Comparison of ENCODE assay signal across 10 mouse cellular contexts in genomic region chr10:84401907-84402371, GRCm38 (mm10). TPM values are rescaled to one million over a fixed set of nuclear protein-coding genes. Genes with fewer than 3 reads are reported as not detected.
DNase-seq lines count a peak whose midpoint lies in the region; ATAC-seq and TF ChIP-seq lines count a peak whose summit lies in the region.
"Had no signal": no experiment of that assay in that cellular context is flagged by ENCODE, and none has a peak within 500 bp of the region (broad histone marks: within the 10 kb centered on the region; RNA-seq: fewer than 3 reads in every experiment).

No protein-coding gene starts in this region.

- peak; percentile 57; the same call in 1 of the 2 replicates for ATAC-seq in kidney, embryonic 16.5 days (ENCODE audit: low FRiP score, low TSS enrichment)
- ATAC-seq in heart, embryonic 14.5 days (ENCODE audit: insufficient number of reproducible peaks, insufficient read depth, low FRiP score, low read depth) = peak; percentile 27

- no peak overlapping the region for H3K4me2 ChIP-seq in kidney, embryonic 16.5 days (replicated peaks; ENCODE audit: low read depth, low read length)
- H3K4me2 ChIP-seq in heart, embryonic 14.5 days (ENCODE audit: low read length) = no peak overlapping the region

- 28% methylated on average over 6 of the region's 7 CpGs for WGBS in kidney, embryonic 16.5 days
- 22% methylated on average over 7 of the region's 7 CpGs for WGBS in heart, embryonic 14.5 days
- WGBS in cerebellum, adult 2 months = 11% methylated on average over 7 of the region's 7 CpGs

- DNase-seq in kidney, postnatal 14 days = no peak
- DNase-seq in lung, postnatal 36 days = peak; percentile 67
- DNase-seq in testis, postnatal 14 days (ENCODE audit: low spot score) = no peak
- no peak for DNase-seq in cerebellum, adult 2 months
- DNase-seq in gastrocnemius, postnatal 4 days (ENCODE audit: low spot score in 2 of 2) = no peak

- no peak for TF ChIP-seq CTCF in bone marrow macrophage, adult 2 months (IDR thresholded peaks at IDR 0.05; ENCODE audit: low read depth, low read length)
- no peak for TF ChIP-seq CTCF in cerebellum, adult 2 months (IDR thresholded peaks at IDR 0.05; ENCODE audit: borderline replicate concordance, insufficient read depth, low read depth, low read length)

- H3K9me3 ChIP-seq in kidney, embryonic 16.5 days (ENCODE audit: low read length) = no peaks in the 10 kb centered on the region; the same call in 1 of the 2 replicates
- no peaks in the 10 kb centered on the region for H3K9me3 ChIP-seq in heart, embryonic 14.5 days (ENCODE audit: control insufficient read depth, low read length)

- H3K4me3 ChIP-seq in kidney, embryonic 16.5 days (ENCODE audit: low read length) = no peak overlapping the region
- H3K4me3 ChIP-seq in bone marrow macrophage, adult 2 months (ENCODE audit: insufficient read depth, low read length) = peak overlapping the region; percentile 2; the same call in 1 of the 2 replicates
- no peak overlapping the region for H3K4me3 ChIP-seq in heart, embryonic 14.5 days (ENCODE audit: control insufficient read depth in 1 of 2, insufficient read depth in 1 of 2, low read depth in 1 of 2, low read length in 2 of 2)
- no peak overlapping the region for H3K4me3 ChIP-seq in cerebellum, adult 2 months (replicated peaks; ENCODE audit: insufficient read depth, low read depth, low read length)
- H3K4me3 ChIP-seq: myocyte had no signal

- peaks cover 23% of the 10 kb centered on the region for H3K4me1 ChIP-seq in kidney, embryonic 16.5 days (ENCODE audit: insufficient read depth, low read length)
- H3K4me1 ChIP-seq in bone marrow macrophage, adult 2 months (ENCODE audit: control insufficient read depth, insufficient read depth, low read length) = peaks cover 47% of the 10 kb centered on the region
- peaks cover 17 to 39% of the 10 kb centered on the region in 2 experiments for H3K4me1 ChIP-seq in heart, embryonic 14.5 days (ENCODE audit: control insufficient read depth in 2 of 2, insufficient read depth in 2 of 2, low read length in 2 of 2)
- H3K4me1 ChIP-seq in cerebellum, adult 2 months (ENCODE audit: control insufficient read depth, insufficient read depth, low read length) = peaks cover 26% of the 10 kb centered on the region

- no peak for TF ChIP-seq POLR2A in bone marrow macrophage, adult 2 months (IDR thresholded peaks at IDR 0.05; ENCODE audit: borderline replicate concordance, low read depth, low read length)
- TF ChIP-seq POLR2A in cerebellum, adult 2 months (IDR thresholded peaks at IDR 0.05; ENCODE audit: borderline replicate concordance, insufficient read depth, low read length) = no peak

- H3K27me3 ChIP-seq in kidney, embryonic 16.5 days (ENCODE audit: insufficient read depth, low read length) = no peaks in the 10 kb centered on the region
- H3K27me3 ChIP-seq in heart, embryonic 14.5 days (ENCODE audit: control insufficient read depth, insufficient read depth, low read length) = no peaks in the 10 kb centered on the region
- no peaks in the 10 kb centered on the region for H3K27me3 ChIP-seq in cerebellum, adult 2 months (ENCODE audit: control insufficient read depth, insufficient read depth, low read length)

- H3K27ac ChIP-seq in kidney, embryonic 16.5 days (ENCODE audit: low read length) = no peak overlapping the region
- H3K27ac ChIP-seq in bone marrow macrophage, adult 2 months (ENCODE audit: insufficient read depth, low read depth, low read length) = peak overlapping the region; percentile 84
- H3K27ac ChIP-seq in heart, embryonic 14.5 days (replicated peaks in 1 of 2; ENCODE audit: control insufficient read depth in 1 of 2, insufficient read depth in 1 of 2, low read depth in 2 of 2, low read length in 2 of 2) = peak overlapping the region in 1 of 2 experiments; percentile 42; a peak in 2 of 4 replicates
- H3K27ac ChIP-seq in cerebellum, adult 2 months (ENCODE audit: insufficient read depth, low read length) = no peak overlapping the region; the same call in none of the 2 replicates

- no peaks in the 10 kb centered on the region for H3K36me3 ChIP-seq in kidney, embryonic 16.5 days (ENCODE audit: insufficient read depth, low read length)
- H3K36me3 ChIP-seq in heart, embryonic 14.5 days (ENCODE audit: control insufficient read depth, insufficient read depth, low read length) = peaks cover 24% of the 10 kb centered on the region
- H3K36me3 ChIP-seq: G1E had no signal

- no peak overlapping the region for H3K9ac ChIP-seq in kidney, embryonic 16.5 days (replicated peaks; ENCODE audit: low read length)
- peak overlapping the region; percentile 30; the same call in 1 of the 2 replicates for H3K9ac ChIP-seq in heart, embryonic 14.5 days (ENCODE audit: low read length)

RNA-seq across cellular contexts. Expression of gene Nuak1, which starts 38.5 kb away (rescaled TPM):
- 3.2 and 3.6 TPM in 2 replicates for polyA plus RNA-seq in kidney, embryonic 16.5 days (2015; fragmentation: Nextera tagmentation; extraction: Ambion mirVana)
- 11.4 and 13.4 TPM in 2 replicates for polyA plus RNA-seq in bone marrow macrophage, adult 2 months (2012; ENCODE audit: insufficient read depth, insufficient read length, missing spikeins)
- polyA plus RNA-seq in heart, embryonic 14.5 days (2014; fragmentation: Nextera tagmentation; extraction: Ambion mirVana) = 2.6 and 3.4 TPM in 2 replicates
- 39.8 and 41.5 TPM in 2 replicates for polyA plus RNA-seq in cerebellum, adult 2 months (2012; rRNA removed)
- total RNA-seq in gastrocnemius, postnatal 4 days (2021) = 10 to 100 TPM; 19.9 to 20.7 TPM
- polyA plus RNA-seq: G1E had no signal
